Mouse (Mus musculus) heart, postnatal 0 days (tissue): ENCODE results near the gene Mgat4a.

ENCODE experiments used
- CTCF ChIP-seq: IDR thresholded peaks from 2 replicates; pipeline ENCODE4 v1.5.1; 2016; ENCODE audit warnings: antibody characterized with exemption, control low read depth, low read depth
- EP300 ChIP-seq: IDR thresholded peaks from 2 replicates; pipeline ENCODE4 v1.6.1; 2016; ENCODE audit warnings: antibody characterized with exemption, low read depth

GRCm38 (mm10) chr1:37579686-37580085, 38.9 kb upstream of the Mgat4a start:
- no peak for TF ChIP-seq CTCF
- TF ChIP-seq EP300, result no peak
